Mouse (Mus musculus): ENCODE measurements around the gene Vps52.
A peak's percentile ranks its signal among the peaks of the same experiment; 100 is the strongest.
"Not testable (repeated sequence)": the region's sequence is repeated elsewhere in the genome, so short reads cannot be mapped to it uniquely, and the experiment has no call there.

The Vps52 gene

DNA sequence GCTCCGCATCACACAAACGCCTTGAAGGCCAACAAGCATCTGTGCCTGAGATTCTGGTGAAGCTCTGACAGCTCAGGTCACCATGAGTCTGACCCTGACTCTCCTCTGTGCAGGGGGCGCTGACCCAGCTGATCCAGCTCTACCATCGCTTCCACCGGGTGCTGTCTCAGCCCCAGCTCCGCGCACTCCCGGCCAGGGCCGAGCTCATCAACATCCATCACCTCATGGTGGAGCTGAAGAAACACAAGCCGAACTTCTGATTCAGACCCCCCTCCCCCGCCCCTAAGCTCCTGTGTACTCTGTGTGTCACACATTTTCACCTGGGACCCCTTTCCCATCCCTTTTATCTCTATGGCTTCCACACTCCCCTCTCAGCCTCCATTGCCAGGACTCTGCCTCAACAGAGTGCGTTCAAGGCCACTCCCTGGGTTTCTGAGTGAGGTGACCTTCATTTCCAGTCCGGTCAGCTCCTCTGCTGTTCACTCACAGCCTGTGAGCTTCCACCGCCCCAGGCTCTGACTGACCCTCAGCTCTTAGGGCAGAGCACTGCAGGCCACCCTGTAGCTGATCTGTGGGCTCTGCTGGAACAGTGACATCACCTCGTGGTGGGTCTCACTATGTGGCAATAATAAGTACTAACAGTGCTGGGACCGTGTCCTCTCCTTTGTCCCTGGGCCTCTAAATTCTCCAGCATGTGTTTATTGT is 10.4 kb downstream of the Vps52 start:
- no peak for DNase-seq (ENCODE audit: low read depth, low spot score)

- peak; percentile 53 for DNase-seq (ENCODE audit: low read depth, low spot score)
Observed at GRCm38 (mm10) chr17:33968489-33968888, 12.9 kb downstream of the Vps52 start.

DNA sequence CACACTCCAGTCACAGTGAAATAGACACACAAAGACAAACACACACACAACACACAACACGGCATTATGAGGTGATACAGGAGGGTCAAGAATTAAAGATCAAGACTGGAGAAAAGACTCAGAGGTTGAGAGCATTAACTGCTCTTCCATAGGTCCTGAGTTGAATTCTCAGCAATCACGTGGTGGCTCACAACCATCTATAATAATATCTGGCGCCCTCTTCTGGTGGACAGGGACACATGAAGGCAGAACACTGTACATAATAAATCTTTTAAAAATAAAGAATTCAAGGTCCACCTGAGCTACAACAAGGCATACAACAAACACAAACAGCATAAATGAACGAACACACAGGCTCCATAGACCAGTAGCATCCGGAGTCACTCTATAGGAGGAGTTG is 13.3 kb downstream of the Vps52 start:
- DNase-seq (ENCODE audit: low read depth, low spot score): no peak

GRCm38 (mm10) chr17:33969394-33969793 is 13.8 kb downstream of the Vps52 start:
- DNase-seq (ENCODE audit: low read depth, low spot score): no peak

DNA sequence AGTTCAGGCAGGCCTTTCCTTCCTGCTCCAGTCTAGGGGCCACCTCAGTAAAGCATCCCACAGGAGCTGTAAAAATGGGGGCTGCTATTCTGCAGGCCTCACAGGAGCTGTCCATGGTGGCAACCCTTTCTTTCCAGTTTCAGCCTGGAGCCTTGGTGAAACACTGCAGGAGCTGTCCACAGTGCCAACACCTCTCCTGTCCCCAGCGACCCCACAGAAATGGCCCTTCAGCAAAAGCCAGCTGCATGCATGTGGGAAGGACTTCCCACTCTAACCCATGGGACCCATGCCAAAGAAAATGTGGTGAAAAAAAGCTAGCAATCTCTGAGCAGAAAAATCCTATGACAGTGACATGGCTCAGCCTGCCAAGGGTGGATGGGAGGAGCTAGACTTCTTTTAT is 17.1 kb downstream of the Vps52 start:
- no peak for DNase-seq (ENCODE audit: low read depth, low spot score)

GRCm38 (mm10) chr17:33973572-33973971 is 18.0 kb downstream of the Vps52 start:
- DNase-seq (ENCODE audit: low read depth, low spot score): no peak

DNA sequence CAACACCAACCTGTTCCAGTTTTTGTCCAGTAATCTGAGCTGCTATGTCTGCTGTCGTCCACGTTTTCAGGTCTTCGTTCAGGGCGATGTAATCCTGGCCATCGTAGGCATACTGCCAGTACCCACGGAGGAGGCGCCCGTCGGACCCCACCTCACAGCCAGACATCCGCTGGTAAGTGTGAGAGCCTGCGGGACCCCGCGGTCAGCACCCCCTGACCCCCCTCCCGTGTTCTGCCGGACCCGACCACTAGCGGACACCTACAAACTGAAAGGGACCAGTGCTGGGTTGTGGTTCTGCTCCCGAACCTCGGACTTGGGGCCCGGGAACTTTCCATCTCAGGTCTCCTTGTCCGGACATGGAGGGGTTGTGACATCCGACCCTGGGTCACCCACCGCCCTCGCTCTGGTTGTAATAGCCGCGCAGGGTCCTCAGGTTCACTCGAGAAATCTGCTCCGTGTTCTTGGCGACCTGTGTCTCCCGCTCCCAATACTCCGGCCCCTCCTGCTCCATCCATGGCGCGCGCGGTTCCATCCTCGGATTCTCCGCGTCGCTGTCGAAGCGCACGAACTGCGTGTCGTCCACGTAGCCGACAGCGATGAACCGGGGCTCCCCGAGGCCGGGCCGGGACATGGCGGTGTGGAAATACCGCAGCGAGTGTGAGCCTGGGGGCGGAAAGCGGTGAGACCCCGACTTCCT is 22.4 kb downstream of the Vps52 start:
- DNase-seq (ENCODE audit: low read depth, low spot score): no peak

DNA sequence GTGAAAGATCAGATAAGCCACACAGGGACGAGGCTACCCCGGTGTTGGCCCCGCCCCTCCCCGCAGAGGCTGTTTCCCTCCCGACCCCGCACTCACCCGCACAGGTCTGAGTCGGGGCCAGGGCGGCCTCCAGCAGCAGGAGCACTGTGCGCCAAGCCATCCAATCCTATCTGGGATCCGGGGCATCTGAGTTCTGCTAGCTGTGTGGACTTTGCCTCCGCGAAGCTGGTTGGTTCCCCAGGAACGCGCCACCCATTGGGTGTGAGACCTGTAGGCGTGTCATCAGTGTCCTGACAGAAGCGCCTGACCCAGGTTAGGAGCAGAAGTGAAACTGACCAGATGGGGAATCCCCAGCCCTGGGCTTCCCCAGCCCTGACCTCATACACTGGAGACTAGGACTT is 23.0 kb downstream of the Vps52 start:
- DNase-seq (ENCODE audit: low read depth, low spot score): no peak

DNA sequence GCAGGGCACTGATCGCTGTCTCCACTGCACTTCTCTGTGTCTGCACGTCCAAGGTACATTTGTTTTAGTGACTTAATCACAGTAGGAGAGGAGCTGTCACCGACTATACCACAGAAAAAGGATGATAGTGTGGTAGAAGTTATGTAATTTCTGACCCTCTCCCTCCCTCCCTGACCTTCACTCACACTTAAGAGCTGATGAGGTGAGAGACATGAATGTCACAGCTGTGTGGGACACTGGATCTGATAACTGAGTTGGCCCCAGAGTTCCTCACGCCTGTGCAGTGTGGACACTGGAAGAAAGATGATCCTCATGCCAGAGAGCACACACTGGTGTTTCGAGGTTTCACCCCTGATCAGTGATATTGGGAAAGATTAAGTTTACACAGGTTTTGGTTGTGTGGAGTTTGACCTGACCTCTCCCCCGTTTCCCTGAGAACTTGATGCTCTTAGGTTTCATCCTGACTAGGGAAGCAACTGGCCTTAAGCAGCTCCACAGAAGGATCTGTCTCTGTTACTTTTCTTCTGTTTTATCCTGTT is 24.0 kb downstream of the Vps52 start:
- no peak for DNase-seq (ENCODE audit: low read depth, low spot score)

- no peak for DNase-seq (ENCODE audit: low read depth, low spot score)
Observed at GRCm38 (mm10) chr17:33980181-33981035, 24.8 kb downstream of the Vps52 start.

DNA sequence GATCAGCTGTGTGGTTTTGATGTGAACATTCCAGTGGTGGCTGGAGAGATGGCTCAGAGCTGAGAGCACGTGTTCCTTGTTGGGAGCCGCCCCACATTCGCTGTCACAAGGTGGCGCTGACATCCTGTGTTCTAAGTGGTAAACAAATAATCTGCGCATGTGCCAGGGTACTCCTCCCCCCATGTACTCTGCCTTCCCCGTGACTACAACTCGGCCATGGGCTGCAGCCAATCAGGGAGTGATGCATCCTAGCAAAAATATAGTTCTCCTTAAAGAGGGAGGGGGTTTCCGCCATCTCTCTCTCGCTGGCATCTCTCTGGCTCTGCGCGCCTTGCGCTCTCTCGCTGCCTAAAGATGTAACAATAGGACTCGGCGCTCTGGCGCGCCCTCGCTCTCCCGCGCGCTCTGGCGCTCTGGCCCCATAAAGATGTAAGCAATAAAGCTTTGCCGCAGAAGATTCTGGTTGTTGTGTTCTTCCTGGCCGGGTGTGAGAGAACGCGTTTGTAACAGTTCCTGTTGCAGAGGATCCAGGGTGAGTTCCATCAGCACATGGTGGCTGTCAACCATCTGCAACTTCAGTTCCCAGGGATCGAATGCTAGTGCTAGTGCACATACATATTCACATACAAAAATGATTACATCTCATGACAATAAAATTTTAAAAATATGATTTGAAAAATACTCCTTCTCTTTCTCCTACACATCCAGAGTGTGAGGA is 25.7 kb downstream of the Vps52 start:
- not testable (repeated sequence) for DNase-seq (ENCODE audit: low read depth, low spot score)

DNA sequence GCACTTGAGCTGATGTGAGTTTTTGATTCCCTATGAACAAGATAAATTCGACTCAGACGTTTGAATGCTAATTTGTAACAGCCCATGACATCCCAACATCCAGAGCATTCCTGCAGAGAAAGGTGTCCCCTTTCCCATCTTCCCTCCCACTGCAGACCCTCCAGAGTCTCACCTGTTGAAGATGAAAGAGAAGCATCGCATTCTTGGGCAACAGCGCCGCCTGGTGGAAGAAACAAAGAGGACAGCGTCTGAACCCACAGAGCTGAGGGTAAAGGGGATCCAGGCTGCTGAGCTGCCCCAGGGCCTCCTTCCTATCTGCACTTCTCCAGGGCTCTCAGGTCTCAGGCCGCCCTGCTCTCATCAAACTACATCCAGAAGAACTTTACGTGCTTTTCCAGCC is 26.5 kb downstream of the Vps52 start:
- not testable (repeated sequence) for DNase-seq (ENCODE audit: low read depth, low spot score)

GRCm38 (mm10) chr17:33991788-33992664 is 36.4 kb downstream of the Vps52 start:
- peak; percentile 48 for DNase-seq (ENCODE audit: low read depth, low spot score)

DNA sequence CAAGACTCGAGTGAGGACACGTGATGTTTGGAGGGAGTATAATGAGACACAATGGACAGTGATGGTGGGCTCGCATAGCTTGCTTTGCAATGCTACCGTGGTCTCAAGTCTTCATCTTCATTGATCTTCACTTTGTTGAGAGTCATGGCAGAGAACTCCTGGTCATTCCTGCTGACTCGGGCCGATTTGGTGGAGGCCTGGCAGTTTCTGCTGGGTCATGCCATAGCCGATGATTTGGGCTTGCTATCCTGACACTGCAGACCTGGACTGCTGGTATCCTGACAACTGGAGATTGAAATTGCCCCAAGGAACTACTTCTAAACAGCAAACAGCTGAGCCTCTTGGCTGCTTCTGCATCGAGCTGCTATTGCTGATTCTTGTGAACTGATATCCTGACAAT is 39.3 kb downstream of the Vps52 start:
- DNase-seq (ENCODE audit: low read depth, low spot score): no peak

GRCm38 (mm10) chr17:33995651-33996050 is 40.0 kb downstream of the Vps52 start:
- DNase-seq (ENCODE audit: low read depth, low spot score): no peak

DNA sequence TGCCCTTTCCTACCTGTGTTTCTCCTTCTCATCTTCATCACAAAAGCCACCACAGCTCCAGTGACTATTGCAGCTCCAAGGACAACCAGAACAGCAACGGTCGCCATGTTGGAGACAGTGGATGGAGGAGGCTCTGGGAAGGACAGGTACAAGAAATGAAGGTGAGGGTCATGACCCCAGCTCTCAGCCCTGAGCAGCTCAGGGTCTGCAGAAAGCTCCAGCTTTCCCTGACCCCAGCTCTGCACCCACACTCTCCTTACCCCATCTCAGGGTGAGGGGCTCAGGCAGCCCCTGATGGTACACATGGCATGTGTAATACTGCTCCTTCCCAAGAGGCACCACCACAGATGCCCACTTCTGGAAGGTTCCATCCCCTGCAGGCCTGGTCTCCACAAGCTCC is 41.4 kb downstream of the Vps52 start:
- not testable (repeated sequence) for DNase-seq (ENCODE audit: low read depth, low spot score)

DNA sequence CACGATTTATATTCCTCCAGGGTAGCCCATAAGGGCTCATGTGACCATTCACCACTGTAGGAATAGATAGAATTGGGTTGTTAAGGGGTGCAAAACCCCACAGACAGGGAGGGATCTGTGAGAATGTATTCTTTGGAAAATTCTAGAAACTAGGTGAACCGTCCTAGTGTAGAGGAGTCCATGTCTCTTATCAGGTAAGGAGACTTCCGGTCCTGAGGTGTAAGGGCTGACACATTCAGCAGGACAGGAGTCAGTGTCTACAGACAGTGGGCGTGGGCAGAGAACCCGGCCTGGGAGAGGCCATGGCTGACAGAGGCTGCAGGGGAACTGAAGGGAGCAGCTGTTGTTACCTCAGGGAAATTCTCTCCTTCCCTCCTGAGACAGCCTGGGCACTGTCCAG is 43.1 kb downstream of the Vps52 start:
- DNase-seq (ENCODE audit: low read depth, low spot score): not testable (repeated sequence)

- no peak for DNase-seq (ENCODE audit: low read depth, low spot score)
Observed at GRCm38 (mm10) chr17:33999341-34000149, 43.9 kb downstream of the Vps52 start.

DNA sequence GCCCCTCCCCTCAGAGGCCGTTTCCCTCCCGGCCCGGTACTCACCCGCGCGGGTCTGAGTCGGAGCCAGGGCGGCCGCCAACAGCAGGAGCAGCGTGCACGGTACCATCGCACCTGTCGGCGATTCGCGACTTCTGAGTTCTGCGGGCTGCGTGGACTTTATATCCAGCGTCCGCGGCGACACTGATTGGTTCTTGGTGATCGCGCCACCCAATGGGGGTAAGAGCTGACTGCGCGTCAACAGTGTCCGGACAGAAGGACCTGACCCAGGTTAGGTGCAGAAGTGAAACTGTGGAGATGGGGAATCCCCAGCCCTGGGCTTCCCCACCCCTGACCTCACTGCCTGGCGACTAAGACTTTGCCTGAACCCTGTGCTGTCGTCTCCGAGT is 44.5 kb downstream of the Vps52 start, which contains the start of gene H2-K1:
H2-K1 (minus strand) TSS at position 198 of the 388 bp plus-strand sequence.
- DNase-seq (ENCODE audit: low read depth, low spot score): no peak
